Mouse (Mus musculus): ENCODE measurements around the gene Hmgcl.

- TF ChIP-seq POLR2A (IDR thresholded peaks at IDR 0.05; ENCODE audit: control insufficient read depth, low read depth, low read length), result no peak
- TF ChIP-seq CTCF (IDR thresholded peaks at IDR 0.05; ENCODE audit: control insufficient read depth, insufficient read depth, insufficient replicate concordance, low read depth, low read length), result no peak
Observed at GRCm38 (mm10) chr4:135912835-135913234, 33.4 kb upstream of the Hmgcl start.

Data from testis, adult 2 months (tissue).